Mouse (Mus musculus) gastrocnemius, postnatal 14 days (tissue): Measurements from ENCODE around the gene Gngt1. TPM values are rescaled to one million over a fixed set of nuclear protein-coding genes. Genes with fewer than 3 reads are reported as not detected.
A peak's percentile ranks its signal among the peaks of the same experiment; 100 is the strongest.

Source experiments
- DNase-seq: peaks from one replicate; pipeline ENCODE4 v3.0.0; 2021; ENCODE audit warnings: mixed read lengths
- intact Hi-C: fragments of 180-260 bp; cut with DNase I; formaldehyde crosslinking; loops from one replicate; pipeline ENCODE4 v1.15.1; 2025; ENCODE audit warnings: low total_unique reads
- long read RNA-seq, 2 experiments: library from polyadenylated mRNA; stranded (forward); transcript quantifications; one replicate each; pipeline ENCODE4 v2.0.0; 2021
- total RNA-seq, 2 experiments: library from RNA; stranded (reverse); gene quantifications; 2 replicates each; pipeline ENCODE4 v1.2.3; 2021

The Gngt1 gene
- total RNA-seq = not detected
- long read RNA-seq, experiment 1 = 0 reads
- long read RNA-seq, experiment 2 = 0 reads

DNA sequence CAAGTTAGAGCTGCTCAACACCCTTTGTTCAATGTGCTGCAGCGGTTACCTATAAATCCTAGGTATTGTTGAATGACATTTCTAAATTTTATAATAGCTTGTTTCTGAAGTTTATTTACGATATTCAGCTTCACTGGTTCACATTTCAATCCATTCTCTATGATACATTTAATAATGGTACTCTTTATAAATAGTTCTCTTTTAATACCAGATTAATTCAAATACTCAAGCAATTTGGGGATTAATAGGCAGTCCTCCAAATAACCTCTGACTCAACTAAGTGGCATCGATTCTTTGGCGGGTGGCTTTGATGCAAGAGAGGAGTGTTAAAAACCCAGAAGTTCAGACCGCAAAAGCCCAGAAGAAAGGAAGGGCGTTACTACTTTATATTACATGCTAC, at the start of gene Gngt1:
TSS of gene Gngt1 (plus strand) at position 301 of the 400 bp plus-strand sequence.
- no peak for DNase-seq
- intact Hi-C loops = no loop called here

DNA sequence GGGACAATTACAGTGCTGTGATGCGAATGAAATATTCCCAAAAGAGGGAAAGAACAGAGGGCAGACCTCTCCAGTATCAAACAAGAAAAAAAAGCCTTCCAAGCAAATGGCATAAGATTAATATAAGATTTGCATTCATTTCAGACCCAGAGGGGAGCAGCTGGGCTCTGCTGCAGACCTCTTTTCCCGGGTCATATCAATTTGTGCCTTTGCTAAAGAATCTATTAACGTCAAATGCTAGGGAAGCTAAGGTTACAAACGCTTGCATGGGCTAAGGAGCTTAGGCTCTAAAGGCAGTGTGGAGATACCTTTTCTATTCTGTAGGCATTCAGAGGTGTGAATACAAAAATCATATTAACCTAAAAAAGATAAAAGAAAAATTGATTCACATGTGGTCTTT, 38.6 kb upstream of the Gngt1 start:
- intact Hi-C loops = no loop called here
- no peak for DNase-seq

DNA sequence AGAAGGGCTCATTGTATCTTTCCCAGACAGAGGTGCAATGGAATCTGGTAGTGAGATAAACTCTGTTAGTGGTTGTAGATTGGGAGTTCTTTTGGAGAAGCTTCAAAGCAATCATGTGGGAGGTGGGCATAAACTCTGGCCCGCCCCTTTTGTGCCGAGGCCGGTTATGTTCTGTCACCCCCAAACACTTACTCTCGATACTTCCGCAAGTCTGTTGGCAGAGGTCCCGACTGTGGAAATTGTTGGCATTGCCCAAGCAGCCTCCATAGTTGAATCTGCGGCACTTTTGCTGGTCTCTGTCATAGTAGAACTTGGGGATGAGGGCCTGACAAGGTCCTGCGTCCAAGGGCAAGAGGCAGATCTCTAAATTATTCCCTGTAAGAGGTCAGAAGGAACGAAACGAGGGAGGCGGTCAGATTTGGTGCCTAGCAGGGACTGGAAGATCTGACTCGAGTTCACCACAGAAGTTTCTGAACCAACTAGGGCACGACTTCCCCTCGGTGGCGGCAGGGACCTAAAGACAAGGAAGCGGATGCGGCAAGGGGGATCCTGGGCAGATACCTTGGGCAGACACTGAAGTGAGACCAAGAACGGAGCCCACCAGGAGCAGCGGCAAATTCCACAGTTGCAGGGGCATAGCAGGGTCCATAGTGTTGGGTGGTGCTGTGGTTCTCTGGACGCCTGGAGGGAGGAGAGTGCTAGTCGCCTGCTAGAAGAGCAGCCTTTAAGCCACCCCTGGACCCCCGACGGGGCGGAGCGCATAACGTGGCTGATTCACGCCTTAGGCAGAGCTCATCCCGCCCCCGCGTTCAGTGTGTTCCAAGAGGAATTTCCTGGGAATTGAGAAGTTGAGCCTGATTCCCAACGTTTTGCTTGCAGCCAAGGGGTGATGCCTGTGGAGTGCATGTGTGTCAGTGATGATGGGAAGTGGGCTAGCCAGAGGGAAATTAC, 25.6 kb upstream of the Gngt1 start:
- intact Hi-C loops = no loop called here

DNA sequence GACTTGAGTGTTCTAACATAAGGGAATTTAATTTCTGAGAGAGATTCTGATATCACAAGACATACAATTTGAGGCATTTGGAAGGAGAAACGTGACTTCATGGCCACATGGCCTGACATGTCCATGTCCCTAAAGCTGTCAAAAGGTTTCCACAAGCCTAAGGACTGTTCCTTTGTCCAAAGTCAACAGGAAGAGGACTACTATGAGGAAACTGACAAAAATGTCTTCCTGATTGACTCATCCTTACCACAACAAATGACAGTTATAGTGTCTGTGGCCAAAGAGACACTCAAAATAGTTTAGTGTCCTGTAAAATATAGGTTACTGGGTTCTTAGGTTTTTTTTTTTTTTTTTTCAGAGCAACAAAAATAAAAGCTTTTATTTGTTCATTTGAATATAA, 19.9 kb upstream of the Gngt1 start:
- no peak for DNase-seq
- intact Hi-C loops = no loop called here

More for the DNA sequence above, 25.6 kb upstream of the Gngt1 start:
- peak; percentile 39 for DNase-seq

DNA sequence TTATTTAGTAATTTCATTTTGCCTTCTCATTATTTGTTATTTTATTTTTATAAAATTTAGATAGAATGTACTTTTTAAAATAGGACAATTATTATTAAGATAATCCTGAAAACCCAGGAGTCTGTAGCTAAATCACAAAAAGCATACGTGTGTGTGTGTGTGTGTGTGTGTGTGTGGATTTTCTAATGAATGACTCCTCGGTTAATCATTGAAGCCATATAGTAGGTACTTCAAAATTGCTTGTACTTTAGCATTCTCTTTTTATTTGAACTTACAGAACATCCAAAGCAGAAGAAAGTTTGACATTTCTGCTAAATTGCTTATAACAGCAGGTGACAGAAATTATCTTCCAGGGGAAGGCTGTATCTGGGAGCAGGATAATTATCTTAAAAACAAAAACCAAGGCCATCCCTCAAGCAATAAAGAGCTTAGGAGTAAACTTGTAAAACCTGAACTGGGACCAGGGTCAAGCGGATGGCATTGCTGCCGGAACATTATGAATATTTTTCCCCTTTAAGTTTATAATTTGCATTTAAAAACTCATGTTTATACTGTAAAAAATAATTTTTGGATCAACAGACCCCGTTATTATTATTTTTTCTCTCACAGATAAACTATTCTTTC, 10.8 kb upstream of the Gngt1 start:
- DNase-seq = no peak
- intact Hi-C loops = no loop called here

DNA sequence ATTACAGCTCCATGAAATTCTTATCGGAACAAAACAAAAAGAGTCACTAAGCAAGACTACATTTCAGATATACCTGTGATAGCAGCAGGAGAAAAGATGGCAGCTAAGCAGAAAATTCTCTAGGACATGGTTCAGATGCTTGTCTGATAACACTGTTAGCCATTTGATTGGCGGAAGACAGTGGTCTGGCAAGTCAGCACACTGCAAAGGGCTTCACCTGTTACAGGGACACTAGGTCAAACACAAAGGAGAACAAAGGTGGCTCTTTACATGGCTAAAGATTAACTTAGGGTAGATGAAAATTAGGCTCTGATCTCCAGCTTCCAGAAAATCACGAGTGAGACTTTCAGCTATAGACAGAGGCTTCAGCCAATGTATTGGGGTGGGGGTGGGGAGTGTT, 4.8 kb upstream of the Gngt1 start, which contains the start of gene Tfpi2:
TSS of gene Tfpi2 (minus strand) at position 170 of the 400 bp plus-strand sequence.
- intact Hi-C loops = no loop called here
- DNase-seq = no peak

DNA sequence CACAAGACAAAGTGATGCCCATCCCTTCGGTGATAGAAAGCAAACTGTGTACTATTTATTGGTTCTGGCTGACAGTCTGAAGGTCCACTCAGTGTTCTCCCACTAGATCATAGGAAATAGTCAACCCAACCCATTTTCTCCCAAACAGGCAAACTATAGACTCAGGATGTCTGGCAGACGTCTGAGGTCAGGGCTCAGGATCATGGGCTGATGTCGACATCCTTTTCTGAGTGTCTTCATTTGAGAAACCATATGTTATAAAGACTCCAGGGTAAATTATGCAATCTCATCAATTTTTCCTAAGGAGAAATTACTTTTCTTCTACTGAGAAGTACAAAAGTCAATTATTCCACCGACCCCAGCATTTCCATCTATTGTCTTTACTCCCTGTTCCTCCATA, 4.5 kb downstream of the Gngt1 start:
- intact Hi-C loops = no loop called here

DNA sequence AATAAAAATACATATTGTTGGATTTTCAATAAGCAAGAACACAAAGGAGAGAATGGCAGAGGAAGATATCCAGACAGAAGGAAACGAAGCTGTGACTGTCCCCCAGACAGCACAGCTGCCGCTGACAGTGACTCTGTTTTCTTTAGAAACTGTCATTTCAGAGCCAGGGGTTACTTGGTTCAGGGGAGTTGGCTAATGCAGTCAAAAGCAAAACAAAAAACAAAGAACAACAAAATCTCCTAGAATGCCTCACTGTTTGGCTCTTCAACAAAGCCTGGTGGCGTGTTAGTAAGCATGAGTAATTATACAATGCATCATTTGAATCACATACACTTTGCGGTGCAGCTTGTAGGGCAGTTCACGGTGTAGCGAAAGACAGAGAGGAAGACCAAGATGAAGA, 5.7 kb downstream of the Gngt1 start:
- intact Hi-C loops = no loop called here
- no peak for DNase-seq

More for the DNA sequence above, 4.5 kb downstream of the Gngt1 start:
- DNase-seq = no peak

DNA sequence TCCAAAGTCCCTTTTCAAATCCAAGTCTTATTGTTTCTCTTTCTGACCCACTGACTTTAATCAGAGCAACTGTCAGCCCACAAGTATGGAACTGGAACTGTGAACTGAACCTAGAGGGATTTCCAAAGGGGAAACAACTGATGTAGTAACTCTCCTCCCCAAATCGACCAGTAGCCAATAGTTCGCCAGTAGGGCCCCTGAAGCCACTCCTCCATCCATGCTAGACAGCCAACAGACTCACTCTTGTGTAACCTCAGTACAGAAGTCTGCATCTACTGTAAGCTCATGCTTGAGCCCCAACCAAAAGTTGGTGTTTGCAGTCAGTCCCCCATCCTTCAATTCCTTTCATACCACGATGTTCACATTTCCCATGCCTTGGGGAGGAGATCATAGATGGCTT, 7.1 kb downstream of the Gngt1 start:
- intact Hi-C loops = no loop called here
- no peak for DNase-seq

DNA sequence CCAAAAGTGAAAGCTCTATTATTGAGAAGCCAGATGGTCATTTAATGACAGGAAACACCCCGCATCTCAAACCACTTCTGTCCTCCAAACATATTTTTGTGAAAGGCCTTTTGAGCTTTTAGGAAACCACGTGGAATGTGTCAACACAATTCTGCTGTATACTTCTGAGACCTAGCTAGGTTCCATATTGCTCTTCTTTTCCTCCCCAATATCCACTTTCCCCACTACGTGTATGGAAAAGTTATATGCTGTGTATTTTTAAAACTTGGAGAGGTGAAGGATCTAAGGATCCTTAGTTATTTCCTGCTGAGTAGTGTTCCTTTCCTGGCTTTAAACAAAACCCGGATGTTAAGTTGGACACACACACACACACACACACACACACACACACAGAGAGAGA, 9.9 kb downstream of the Gngt1 start:
- no peak for DNase-seq
- intact Hi-C loops = no loop called here

DNA sequence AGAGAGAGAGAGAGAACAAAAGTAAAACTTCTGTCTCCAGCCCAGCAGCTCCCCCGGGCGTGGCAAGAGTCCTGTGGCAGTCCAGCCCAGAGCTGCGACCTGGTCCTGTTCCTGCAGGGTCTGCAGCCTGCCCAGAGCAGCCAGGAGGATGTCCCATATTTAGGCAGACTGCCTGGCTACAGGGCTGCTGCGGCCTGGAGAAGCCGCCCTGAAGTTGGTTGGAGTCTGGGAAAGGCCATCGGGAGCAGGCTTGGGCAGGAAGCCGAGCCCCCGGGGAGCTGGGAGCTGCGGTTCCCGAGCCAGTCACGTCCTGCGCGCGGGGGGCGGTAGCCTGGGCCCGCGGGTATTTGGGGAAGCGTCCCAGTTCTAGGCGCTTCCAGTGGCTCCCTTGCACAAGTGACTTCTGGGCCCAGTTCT, 10.3 kb downstream of the Gngt1 start, which contains the start of gene Gng11:
TSS of gene Gng11 (plus strand) at position 15 of the 417 bp plus-strand sequence.
- intact Hi-C loops = no loop called here
- DNase-seq = peak; percentile 87

DNA sequence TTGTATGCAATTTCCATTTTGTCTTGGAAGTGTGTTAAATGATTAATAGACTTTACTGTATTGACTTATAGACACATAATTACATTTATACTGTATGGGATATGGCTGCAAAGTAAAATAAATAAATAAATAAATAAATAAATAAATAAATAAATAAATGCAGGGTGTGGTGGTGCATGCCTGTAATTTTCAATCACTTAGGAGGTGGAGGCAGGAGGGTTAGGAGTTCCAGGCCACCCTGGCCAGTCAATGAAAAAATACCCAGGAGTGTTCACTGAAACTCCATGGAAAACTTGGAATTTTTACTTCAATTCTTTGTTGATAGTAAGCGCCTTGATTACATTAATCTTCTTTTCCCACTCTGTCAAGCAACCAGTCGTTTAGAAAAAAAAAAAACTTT, 11.2 kb downstream of the Gngt1 start:
- DNase-seq = no peak
- intact Hi-C loops = no loop called here

DNA sequence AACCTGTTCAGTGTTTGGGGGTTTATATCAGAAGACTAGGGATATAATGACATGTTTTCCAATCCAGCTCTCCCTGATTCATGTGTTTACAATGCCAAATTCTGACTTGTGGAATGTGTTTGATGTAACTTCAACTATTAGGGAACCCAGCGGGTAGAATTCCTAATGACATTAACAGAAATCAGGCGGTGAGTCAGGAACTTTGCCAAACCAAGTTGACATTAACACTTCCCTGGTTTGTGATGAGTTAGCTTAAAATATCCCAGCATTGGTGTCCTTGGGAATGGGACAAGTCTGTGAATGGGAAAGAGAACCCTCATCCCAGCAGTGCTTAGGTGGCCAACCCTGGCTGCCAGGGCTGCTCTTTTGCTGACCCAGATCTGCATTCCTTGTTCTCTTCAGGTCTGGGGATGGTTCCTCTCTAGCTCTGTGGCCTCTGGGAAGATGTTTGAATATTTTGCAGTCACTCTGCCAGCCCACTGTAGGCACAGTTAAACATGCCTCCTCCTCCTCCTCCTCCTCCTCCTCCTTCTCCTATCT, 15.0 kb downstream of the Gngt1 start:
- intact Hi-C loops = no loop called here
- peak; percentile 18 for DNase-seq

DNA sequence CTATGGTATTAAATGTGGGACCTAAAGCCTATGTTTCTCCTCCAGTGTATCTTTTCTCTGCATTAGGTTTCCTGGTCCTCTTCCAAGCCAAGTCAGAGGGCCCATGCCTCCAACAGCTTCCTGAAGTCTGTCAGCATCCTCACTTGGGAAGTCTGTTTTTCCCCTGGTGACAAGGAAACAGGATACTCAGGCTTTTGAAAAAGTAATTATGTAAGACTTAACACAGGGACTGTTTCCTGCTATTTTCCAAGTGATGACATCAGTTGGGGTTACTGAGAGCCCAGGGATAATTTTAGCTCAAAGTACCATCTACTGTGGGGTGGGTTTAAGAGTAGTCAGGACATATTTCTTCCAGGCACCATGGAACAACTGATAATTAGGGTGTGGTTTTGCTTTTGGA, 16.0 kb downstream of the Gngt1 start:
- intact Hi-C loops = no loop called here
- DNase-seq = no peak

DNA sequence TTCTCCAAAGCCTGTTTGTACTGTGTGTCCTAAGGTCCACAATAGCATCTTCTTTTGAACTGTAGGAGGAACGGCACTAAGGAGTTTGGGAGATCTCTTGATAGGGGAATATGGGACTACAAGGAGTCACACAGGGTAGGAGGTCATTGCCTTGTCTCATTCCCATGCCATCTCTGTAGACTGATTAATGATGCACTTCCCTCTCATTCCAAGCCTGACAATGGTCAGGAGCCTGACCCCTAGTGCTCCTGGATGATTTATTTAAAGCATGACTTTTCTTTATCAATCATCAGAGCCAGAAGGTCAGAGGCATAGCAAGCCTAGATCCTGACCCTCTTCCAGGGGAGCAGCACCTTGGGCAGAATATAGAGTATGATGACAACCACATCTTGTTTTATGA, 29.1 kb downstream of the Gngt1 start:
- intact Hi-C loops = no loop called here
- DNase-seq = no peak

DNA sequence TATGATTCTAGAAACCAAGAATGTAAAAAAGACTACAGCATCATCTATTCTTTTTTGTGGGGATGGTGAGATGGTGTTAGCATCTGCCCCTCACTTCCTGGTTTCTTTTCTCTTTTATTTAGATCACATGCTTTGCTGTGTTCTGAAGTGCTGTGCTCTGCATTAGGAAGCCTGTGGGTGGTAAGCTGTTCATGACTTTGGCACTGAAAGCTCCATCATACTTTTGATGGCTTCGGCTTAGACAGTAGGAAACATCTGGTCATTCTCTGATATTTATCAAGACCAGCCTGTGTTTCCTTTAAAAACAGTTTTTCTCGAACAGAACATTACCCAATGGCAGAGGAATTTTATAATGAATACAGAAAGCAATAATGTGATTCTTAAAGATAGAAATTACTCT, 32.8 kb downstream of the Gngt1 start:
- DNase-seq = no peak

DNA sequence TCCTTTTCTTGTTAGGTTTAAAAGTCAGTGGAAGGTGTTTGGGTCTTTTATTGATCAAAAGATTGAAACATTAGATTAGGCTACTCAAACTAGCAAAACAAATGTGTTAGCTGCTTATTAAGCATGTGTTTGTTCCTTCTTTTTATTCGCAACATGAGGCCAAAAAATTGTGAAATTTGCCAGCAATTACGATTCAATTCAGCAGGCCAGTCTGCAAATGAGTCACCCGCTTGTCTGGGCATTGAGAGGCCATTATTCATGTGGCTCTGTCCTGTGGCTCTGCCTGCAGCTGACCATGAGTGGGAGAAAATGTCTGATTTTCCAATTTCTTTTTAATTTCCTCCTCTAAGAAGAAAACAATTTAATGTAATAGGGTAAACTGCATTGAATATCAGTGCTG, 37.4 kb downstream of the Gngt1 start:
- intact Hi-C loops = no loop called here
- DNase-seq = no peak

More for the DNA sequence above, 32.8 kb downstream of the Gngt1 start:
- intact Hi-C loops = no loop called here

DNA sequence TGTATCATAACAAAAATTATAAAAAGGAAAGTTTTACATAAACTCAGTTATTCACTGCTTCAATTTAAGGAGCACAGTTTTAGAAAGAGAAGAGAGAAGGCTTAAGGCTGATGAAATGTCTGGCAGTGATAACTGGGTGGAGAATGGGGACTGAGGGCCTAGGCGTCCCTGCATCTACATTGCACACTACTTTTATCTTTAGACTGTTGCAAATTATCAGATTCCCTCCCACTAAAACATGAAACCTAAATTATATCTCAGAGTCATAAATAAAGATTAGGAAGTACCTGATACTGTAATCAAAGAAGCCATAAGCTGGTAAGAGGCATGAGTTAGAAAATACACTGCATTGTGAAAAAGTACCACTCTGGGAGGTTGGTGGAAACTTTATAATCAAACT, 48.2 kb downstream of the Gngt1 start:
- DNase-seq = no peak
- intact Hi-C loops = no loop called here
